Mouse (Mus musculus) ovary, adult 10 weeks (tissue): ENCODE results near the gene Med13l. TPM values are rescaled to one million over a fixed set of nuclear protein-coding genes. Genes with fewer than 3 reads are reported as not detected.

Source experiments
- polyA plus RNA-seq: library from polyadenylated mRNA; stranded (reverse); fragments of 350-450 nt; fragmentation: Illumina TruSeq; extraction: RNeasy Lipid Tissue Mini Kit (QIAGEN cat#74804); gene quantifications from one replicate; pipeline ENCODE4 v1.2.3, GENCODE M21; 2014

The Med13l gene
- polyA plus RNA-seq: 22.8 TPM

DNA sequence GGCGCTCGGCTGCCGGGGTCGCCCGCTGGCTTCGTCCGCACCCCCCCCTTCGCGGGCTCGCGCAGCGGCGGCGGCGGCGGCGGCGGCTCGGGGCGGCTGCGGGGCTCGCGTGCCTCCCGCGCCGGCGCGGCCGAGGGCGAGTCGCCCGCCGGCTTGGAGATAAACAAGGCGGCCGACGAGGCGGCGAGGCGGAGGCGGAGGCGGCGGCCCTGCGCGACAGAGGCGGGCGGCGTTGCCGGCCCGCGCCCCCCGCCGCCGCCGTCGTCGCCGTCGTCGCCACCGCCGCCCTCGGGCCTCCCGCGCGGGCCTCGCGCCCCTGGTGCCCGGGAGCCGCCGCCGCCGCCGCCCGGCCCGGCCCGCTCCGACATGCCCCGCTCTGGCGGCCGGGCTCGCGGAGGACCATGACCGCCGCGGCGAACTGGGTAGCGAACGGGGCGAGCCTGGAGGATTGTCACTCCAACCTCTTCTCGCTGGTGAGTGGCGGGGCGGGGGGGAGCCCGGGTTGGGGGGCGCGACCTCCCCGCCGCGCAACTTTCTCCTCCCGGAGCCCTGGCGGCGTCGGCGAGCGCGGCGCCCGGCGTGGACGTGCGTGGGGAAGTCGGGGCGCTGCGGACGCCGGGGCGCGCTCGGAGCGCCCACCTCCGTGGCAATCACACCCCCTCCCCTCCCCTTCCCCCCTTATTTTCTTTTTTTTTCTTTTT lies at the start of gene Med13l:
TSS of gene Med13l (plus strand) at position 295 of the 701 bp plus-strand sequence.

